Mouse (Mus musculus) myocyte (in vitro differentiated cells): ENCODE measurements at regions not wholly inside any gene's neighbourhood (a gene's known extent, or its start where the extent isn't known, plus 50 kb on each side); places are given as distances from the start of the nearest gene placed in this dataset.

Experiments
- E2F4 ChIP-seq: IDR thresholded peaks from one replicate; pipeline ENCODE4 v1.6.1; 2011; ENCODE audit warnings: mild to moderate bottlenecking, control low read depth, moderate library complexity; ENCODE audit not compliant: insufficient read depth
- MAX ChIP-seq: IDR thresholded peaks from one replicate; pipeline ENCODE4 v1.6.1; 2011; ENCODE audit warnings: low read depth, mild to moderate bottlenecking, control low read depth
- POLR2A ChIP-seq: IDR thresholded peaks from one replicate; pipeline ENCODE4 v1.6.1; 2011; ENCODE audit warnings: low read depth, mild to moderate bottlenecking, control low read depth, moderate library complexity; ENCODE audit not compliant: insufficient read length
- POLR2AphosphoS2 ChIP-seq: IDR thresholded peaks from one replicate; pipeline ENCODE4 v1.6.1; 2011; ENCODE audit warnings: low read depth, control low read depth; ENCODE audit not compliant: insufficient read length

DNA sequence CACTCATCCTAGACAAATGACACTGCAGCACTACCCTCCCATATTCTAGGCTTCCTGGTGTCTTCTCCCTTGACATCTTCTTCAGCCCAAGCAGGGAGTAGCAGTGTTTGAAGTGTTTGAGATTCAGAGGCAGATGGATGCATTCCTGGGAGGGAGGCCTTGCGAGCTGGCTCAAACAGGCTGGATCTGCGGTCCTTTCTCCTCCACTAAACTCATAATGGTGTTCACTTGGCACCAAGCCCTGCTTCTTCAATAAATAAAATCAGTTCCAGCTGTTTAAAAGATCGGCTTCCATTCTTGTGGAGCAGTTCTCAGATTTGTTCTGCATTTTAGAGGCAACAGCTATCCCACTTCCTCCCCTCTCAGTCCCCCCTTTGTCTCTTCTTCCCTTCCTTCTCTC is 79.3 kb upstream of the Paqr3 start:
- no peak for TF ChIP-seq E2F4
- TF ChIP-seq POLR2A = no peak
- TF ChIP-seq MAX = no peak
- no peak for TF ChIP-seq POLR2AphosphoS2
